ENCODE assay signal across 10 mouse cellular contexts in the genomic region with DNA sequence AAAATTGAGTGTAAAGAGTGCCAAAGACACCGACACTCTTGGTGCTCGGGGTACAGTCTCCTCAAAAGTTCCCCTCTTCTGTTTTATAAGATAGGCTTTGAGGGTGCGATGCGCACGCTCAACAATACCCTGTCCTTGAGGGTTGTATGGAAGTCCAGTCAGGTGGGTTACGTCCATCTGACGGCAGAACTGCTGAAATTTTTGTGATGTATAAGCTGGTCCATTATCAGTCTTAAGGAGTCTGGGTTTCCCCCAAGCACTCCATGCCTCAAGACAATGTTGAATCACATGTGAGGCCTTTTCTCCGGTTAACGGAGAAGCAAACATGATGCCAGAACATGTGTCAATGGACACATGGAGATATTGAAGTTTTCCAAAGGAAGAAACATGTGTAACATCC. TPM values are rescaled to one million over a fixed set of nuclear protein-coding genes. Genes with fewer than 3 reads are reported as not detected.
DNase-seq lines count a peak whose midpoint lies in the region.
"Not testable (repeated sequence)": the region's sequence is repeated elsewhere in the genome, so short reads cannot be mapped to it uniquely, and the experiment has no call there.
"Had no signal": no experiment of that assay in that cellular context is flagged by ENCODE, and none has a peak within 500 bp of the region (broad histone marks: within the 10 kb centered on the region; RNA-seq: fewer than 3 reads in every experiment).

No protein-coding gene starts in this region.

- peak; percentile 30 to 35 for DNase-seq in adrenal gland, adult 18-20 months (ENCODE audit: low spot score in 2 of 2)
- DNase-seq in cerebellum, postnatal 14 days: peak; percentile 4 to 11
- DNase-seq in gastrocnemius, postnatal 36 days: peak; percentile 5 to 19
- peak; percentile 37 for DNase-seq in kidney, adult 8-10 months
- DNase-seq in layer of hippocampus, postnatal 25 days (ENCODE audit: extremely low spot score in 1 of 2, low spot score in 1 of 2): peak; percentile 2 to 19
- DNase-seq in lung, postnatal 14 days: peak; percentile 3
- DNase-seq in right cerebral cortex, postnatal 25 days: peak; percentile 17
- DNase-seq in thymus, postnatal 25 days: peak; percentile 5

- intact Hi-C loops in gastrocnemius, postnatal 36 days (cut with DNase I): not testable (repeated sequence)

RNA-seq across cellular contexts. Expression of gene Pramef17, which starts 8.4 kb away (rescaled TPM):
- total RNA-seq in adrenal gland, adult 18-20 months (2021): not detected
- total RNA-seq in gastrocnemius, postnatal 36 days (2021): not detected
- not detected for total RNA-seq in layer of hippocampus, postnatal 25 days (2021)
- total RNA-seq: gastrocnemius, postnatal 4 days; megakaryocyte, adult 5-6 weeks had no signal

RNA-seq across cellular contexts. Expression of gene Gm13101, which starts 19.0 kb away (rescaled TPM):
- total RNA-seq in adrenal gland, adult 18-20 months (2021): not detected
- total RNA-seq in gastrocnemius, postnatal 36 days (2021): not detected
- not detected for total RNA-seq in layer of hippocampus, postnatal 25 days (2021)
- total RNA-seq: gastrocnemius, postnatal 4 days; megakaryocyte, adult 5-6 weeks had no signal

RNA-seq across cellular contexts. Expression of gene Pramef25, which starts 34.9 kb away (rescaled TPM):
- not detected for total RNA-seq in adrenal gland, adult 18-20 months (2021)
- not detected for total RNA-seq in gastrocnemius, postnatal 36 days (2021)
- not detected for total RNA-seq in layer of hippocampus, postnatal 25 days (2021)
- total RNA-seq: gastrocnemius, postnatal 4 days; megakaryocyte, adult 5-6 weeks had no signal

Comparison
In these comparisons a context has a peak if more than half of its experiments do, and no peak if none do; other contexts are left out.
1. Peak in every context shown above with its lines: DNase-seq.